Mouse (Mus musculus) liver, embryonic 14.5 days (tissue): ENCODE measurements around the gene Ebf1. TPM values are rescaled to one million over a fixed set of nuclear protein-coding genes. Genes with fewer than 3 reads are reported as not detected.

Experiments
- ATAC-seq: fragments of 200-750 bp; cut with Nextera tagmentation; 2 replicates; pipeline ENCODE4 v1.8.0; 2017; ENCODE audit warnings: moderate number of reproducible peaks, mild to moderate bottlenecking, moderate library complexity; ENCODE audit not compliant: insufficient read depth
- DNase-seq, 3 experiments: peaks; one replicate each; pipeline ENCODE4 v3.0.0-alpha.2; 2012 to 2013; ENCODE audit warnings: low read depth in 3 of 3, low spot score in 3 of 3
- H3K27ac ChIP-seq: fragments of 300-500 bp; sonication (generic); 2 replicates; pipeline ENCODE4 v1.5.1; 2014; ENCODE audit warnings: moderate library complexity, mild to moderate bottlenecking, control low read depth, inconsistent platforms
- H3K27me3 ChIP-seq: fragments of 300-500 bp; sonication (generic); 2 replicates; pipeline ENCODE4 v1.6.1; 2014; ENCODE audit warnings: mild to moderate bottlenecking, low read length, moderate library complexity; ENCODE audit not compliant: control insufficient read depth, insufficient read depth
- H3K36me3 ChIP-seq: fragments of 300-500 bp; sonication (generic); replicated peaks from 2 replicates; pipeline ENCODE4 v1.6.1; 2014; ENCODE audit warnings: low read depth; ENCODE audit not compliant: control insufficient read depth, insufficient read depth
- H3K4me1 ChIP-seq, 2 experiments: fragments of 200-500 bp in 1 of 2; fragments of 300-500 bp in 1 of 2; sonication (generic) in 1 of 2; replicated peaks; 2 replicates each; pipeline ENCODE4 v1.6.1; 2012 to 2014; ENCODE audit warnings: antibody characterized with exemption in 1 of 2, inconsistent platforms in 1 of 2, low read length in 1 of 2; ENCODE audit not compliant: control insufficient read depth in 2 of 2, insufficient read depth in 2 of 2
- H3K4me2 ChIP-seq: fragments of 300-500 bp; sonication (generic); 2 replicates; pipeline ENCODE4 v1.6.1; 2014; ENCODE audit warnings: low read depth, mild to moderate bottlenecking, control low read depth, moderate library complexity
- H3K4me3 ChIP-seq, 2 experiments: fragments of 200-500 bp in 1 of 2; fragments of 300-500 bp in 1 of 2; sonication (generic) in 1 of 2; 2 replicates each; pipeline ENCODE4 v1.5.1; 2012 to 2014; ENCODE audit warnings: low read depth in 2 of 2, low read length in 2 of 2, mild to moderate bottlenecking in 2 of 2, control low read depth in 1 of 2, inconsistent platforms in 1 of 2, moderate library complexity in 1 of 2; ENCODE audit not compliant: insufficient read depth in 1 of 2
- H3K9ac ChIP-seq: fragments of 300-500 bp; sonication (generic); replicated peaks from 2 replicates; pipeline ENCODE4 v1.6.1; 2014; ENCODE audit warnings: mild to moderate bottlenecking, control low read depth, moderate library complexity
- H3K9me3 ChIP-seq: fragments of 300-500 bp; sonication (generic); 2 replicates; pipeline ENCODE4 v1.6.1; 2016; ENCODE audit warnings: low read length, mixed read lengths; ENCODE audit not compliant: control insufficient read depth
- CTCF ChIP-seq: IDR thresholded peaks from 2 replicates; pipeline ENCODE4 v1.5.1; 2016; ENCODE audit warnings: antibody characterized with exemption, low read depth, control low read depth
- EP300 ChIP-seq: IDR thresholded peaks from 2 replicates; pipeline ENCODE4 v1.6.1; 2016; ENCODE audit warnings: antibody characterized with exemption, low read depth
- WGBS: fragments of 180-500 bp; shearing (Covaris S2); extraction: QIAGEN DNeasy Blood & Tissue Kit; methylation state at CpG from one replicate; pipeline ENCODE4 v1.1.7; 2014; ENCODE audit not compliant: insufficient replicate concordance; 5-methylcytosine and 5-hydroxymethylcytosine counted together
- polyA plus RNA-seq, 2 experiments: library from polyadenylated mRNA; depleted of rRNA in 1 of 2; stranded (reverse) in 1 of 2; unstranded in 1 of 2; fragments of >200 nt; fragmentation: Nextera tagmentation in 1 of 2; extraction: Ambion mirVana in 1 of 2; gene quantifications; 2 replicates each; pipeline versions ENCODE4 v1.2.1 to v1.2.3; 2012 to 2014

Ebf1 gene
- polyA plus RNA-seq, 2 experiments = 0.20 to 0.34 TPM

- Histone ChIP-seq H3K4me3 (no peak overlapping the region), H3K4me1 (0 out of 4 replicates have a peak, but pooled peaks cover 0 to 1% of the 10 kb centered on the region in 2 experiments), H3K4me2 (no peak overlapping the region), H3K27ac (no peak overlapping the region), H3K9ac (no peak overlapping the region), H3K36me3 (no peaks in the 10 kb centered on the region), H3K27me3 (no peaks in the 10 kb centered on the region), H3K9me3 (no peaks in the 10 kb centered on the region)
- ATAC-seq (no peak), DNase-seq (no peak)
- WGBS = 24% methylated on average over 16 of the region's 16 CpGs
- TF ChIP-seq CTCF (no peak), EP300 (no peak)
These were observed 79.6 kb downstream of the Ebf1 start for GRCm38 (mm10) chr11:44696539-44697201.

- Histone ChIP-seq H3K36me3 (no peaks in the 10 kb centered on the region), H3K4me2 (no peak overlapping the region), H3K27ac (no peak overlapping the region)
These were observed 83.1 kb downstream of the Ebf1 start for GRCm38 (mm10) chr11:44700181-44700580.

GRCm38 (mm10) chr11:44701221-44701810 lies 84.2 kb downstream of the Ebf1 start:
- Histone ChIP-seq H3K4me2 (no peak overlapping the region), H3K9ac (no peak overlapping the region), H3K27ac (no peak overlapping the region), H3K9me3 (no peaks in the 10 kb centered on the region), H3K4me3 (no peak overlapping the region), H3K36me3 (no peaks in the 10 kb centered on the region), H3K4me1 (no peaks in the 10 kb centered on the region), H3K27me3 (no peaks in the 10 kb centered on the region)
- WGBS = 45% methylated on average over 11 of the region's 11 CpGs
- DNase-seq (no peak), ATAC-seq (no peak)
- no peak for TF ChIP-seq EP300
- TF ChIP-seq CTCF = no peak

More at GRCm38 (mm10) chr11:44700181-44700580, 83.1 kb downstream of the Ebf1 start:
- no peak for TF ChIP-seq CTCF
- no peak for TF ChIP-seq EP300
- Histone ChIP-seq H3K9me3 (no peaks in the 10 kb centered on the region), H3K27me3 (no peaks in the 10 kb centered on the region), H3K4me1 (no peaks in the 10 kb centered on the region), H3K9ac (no peak overlapping the region), H3K4me3 (no peak overlapping the region)
- WGBS = 63% methylated on average over 4 of the region's 4 CpGs
- no peak for DNase-seq
- ATAC-seq = no peak

GRCm38 (mm10) chr11:44701864-44702263 lies 84.7 kb downstream of the Ebf1 start:
- Histone ChIP-seq H3K36me3 (no peaks in the 10 kb centered on the region), H3K4me3 (no peak overlapping the region), H3K9me3 (no peaks in the 10 kb centered on the region), H3K4me2 (no peak overlapping the region), H3K9ac (no peak overlapping the region), H3K4me1 (no peaks in the 10 kb centered on the region), H3K27me3 (no peaks in the 10 kb centered on the region), H3K27ac (no peak overlapping the region)
- TF ChIP-seq EP300 = no peak
- no peak for ATAC-seq
- WGBS = 44% methylated on average over 1 of the region's 1 CpGs
- DNase-seq = no peak

GRCm38 (mm10) chr11:44702716-44703486 lies 85.8 kb downstream of the Ebf1 start:
- no peaks in the 10 kb centered on the region for H3K4me1 ChIP-seq
- no peaks in the 10 kb centered on the region for H3K36me3 ChIP-seq
- H3K27me3 ChIP-seq = no peaks in the 10 kb centered on the region
- ATAC-seq (no peak), DNase-seq (no peak)
- 57% methylated on average over 8 of the region's 8 CpGs for WGBS
- TF ChIP-seq CTCF = no peak
- TF ChIP-seq EP300 = no peak
- H3K4me2 ChIP-seq = no peak overlapping the region
- H3K9ac ChIP-seq = no peak overlapping the region
- no peak overlapping the region for H3K27ac ChIP-seq
- no peak overlapping the region for H3K4me3 ChIP-seq
- H3K9me3 ChIP-seq = no peaks in the 10 kb centered on the region
